Mouse (Mus musculus) heart, adult 2 months (tissue): Measurements from ENCODE around the gene Prmt1. TPM values are rescaled to one million over a fixed set of nuclear protein-coding genes. Genes with fewer than 3 reads are reported as not detected.
A peak's percentile ranks its signal among the peaks of the same experiment; 100 is the strongest.

Source experiments
- DNase-seq, 2 experiments: peaks; one replicate each; pipeline ENCODE4 v3.0.0; 2021
- H3K27ac ChIP-seq: fragments of 200-600 bp; 2 replicates; pipeline ENCODE4 v1.8.1; 2022
- H3K27me3 ChIP-seq: fragments of 200-500 bp; 2 replicates; pipeline ENCODE4 v1.6.1; 2012; ENCODE audit warnings: mild to moderate bottlenecking, low read length, inconsistent platforms, mixed read lengths; ENCODE audit not compliant: control insufficient read depth, insufficient read depth
- H3K36me3 ChIP-seq: fragments of 200-500 bp; 2 replicates; pipeline ENCODE4 v1.6.1; 2012; ENCODE audit warnings: low read length, inconsistent platforms; ENCODE audit not compliant: control insufficient read depth, insufficient read depth
- H3K4me1 ChIP-seq: fragments of 200-500 bp; 2 replicates; pipeline ENCODE4 v1.6.1; 2011; ENCODE audit warnings: low read length; ENCODE audit not compliant: control insufficient read depth, insufficient read depth
- H3K4me3 ChIP-seq: fragments of 200-600 bp; 2 replicates; pipeline ENCODE4 v1.8.1; 2022
- H3K79me2 ChIP-seq: fragments of 200-500 bp; replicated peaks from 2 replicates; pipeline ENCODE4 v1.6.1; 2012; ENCODE audit warnings: mild to moderate bottlenecking, inconsistent platforms, low read length, moderate library complexity, mixed read lengths; ENCODE audit not compliant: control insufficient read depth, insufficient read depth
- H3K9ac ChIP-seq: fragments of 200-500 bp; 2 replicates; pipeline ENCODE4 v1.6.1; 2012; ENCODE audit warnings: low read depth, mild to moderate bottlenecking, control low read depth, inconsistent platforms, low read length, mixed read lengths
- CTCF ChIP-seq: fragments of 200-600 bp; IDR thresholded peaks from 2 replicates; pipeline ENCODE4 v1.8.1; 2022; ENCODE audit warnings: antibody characterized with exemption, mild to moderate bottlenecking, moderate library complexity
- EP300 ChIP-seq: fragments of 200-500 bp; IDR thresholded peaks from 2 replicates; pipeline ENCODE4 v1.6.1; 2011; ENCODE audit warnings: low read depth, low read length, control low read depth; ENCODE audit not compliant: insufficient read depth
- POLR2A ChIP-seq: fragments of 200-500 bp; IDR thresholded peaks from 2 replicates; pipeline ENCODE4 v1.6.1; 2011; ENCODE audit warnings: mild to moderate bottlenecking, low read depth, low read length, control low read depth; ENCODE audit not compliant: insufficient read depth
- WGBS: fragments of 180-500 bp; shearing (Covaris S2); methylation state at CpG from one replicate; pipeline ENCODE4 v1.1.7; 2018; 5-methylcytosine and 5-hydroxymethylcytosine counted together
- intact Hi-C: fragments of 180-260 bp; cut with DNase I; formaldehyde crosslinking; loops from one replicate; pipeline ENCODE4 v1.15.1; 2025
- long read RNA-seq: library from polyadenylated mRNA; stranded (forward); transcript quantifications from one replicate; pipeline ENCODE4 v2.0.0, GENCODE M21; 2021
- polyA plus RNA-seq: library from polyadenylated mRNA; depleted of rRNA; stranded (reverse); fragments of >200 nt; gene quantifications from 2 replicates; pipeline ENCODE4 v1.2.3, GENCODE M21; 2012; rRNA removed
- total RNA-seq, 2 experiments: library from RNA; stranded (reverse); gene quantifications; 2 replicates each; pipeline ENCODE4 v1.2.3; 2021

The Prmt1 gene
- total RNA-seq (10 to 100 TPM; 85.4 to 98.0 TPM), polyA plus RNA-seq (96.7 and 139 TPM in 2 replicates)
- long read RNA-seq, transcript Prmt1-203 (10 exons, 2,147 nt), result major isoform, 9 of 17 reads
- long read RNA-seq, partial matches to known transcripts, result 3 of 17 reads
- long read RNA-seq, other reads (novel, unspliced or antisense), result 2 of 17 reads

DNA sequence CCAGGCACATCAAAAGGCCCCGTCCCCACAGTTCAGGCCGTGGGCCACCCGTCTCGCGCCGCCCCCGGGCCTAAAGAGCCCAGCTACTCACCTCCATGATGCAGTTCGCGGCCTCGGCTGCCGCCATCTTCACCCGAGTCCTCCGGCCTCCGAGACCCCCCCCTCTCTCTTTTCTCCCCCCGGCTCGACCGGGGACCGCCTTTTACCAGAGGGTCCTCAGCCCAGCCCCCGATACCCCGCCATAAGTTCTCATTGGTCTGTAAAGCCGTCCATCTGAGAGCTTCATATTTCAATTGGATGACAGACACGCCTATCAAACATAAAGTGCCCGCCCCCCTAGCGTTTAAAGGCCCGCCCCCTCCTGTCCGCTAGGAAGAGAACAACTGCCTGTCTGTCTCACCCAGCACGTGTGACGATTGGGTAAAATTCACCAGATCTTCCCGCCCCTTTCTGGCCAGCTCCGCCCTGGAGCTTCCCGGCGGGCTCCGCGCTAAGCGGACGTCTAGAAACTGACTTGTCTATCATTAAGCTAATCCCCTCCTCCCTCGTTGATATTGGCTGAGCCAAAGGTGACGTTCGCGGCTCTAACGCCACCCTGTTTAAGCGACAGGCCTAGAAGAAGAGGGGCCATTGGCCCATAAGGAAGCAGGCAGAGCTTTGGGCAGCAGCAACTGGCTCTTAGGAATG lies at the start of gene Prmt1:
Gene Prmt1, minus strand, starts transcription at position 377 of the 687 bp plus-strand sequence.
- TF ChIP-seq CTCF, result no peak
- peak; percentile 72 for TF ChIP-seq POLR2A
- 0 out of 2 replicates have a peak, but pooled peaks have one; percentile 54 for TF ChIP-seq EP300
- WGBS, result under 1% methylated on average over 42 of the region's 42 CpGs
- DNase-seq, result peak; percentile 97 to 100
- no peaks in the 10 kb centered on the region for H3K27me3 ChIP-seq
- peaks cover 7% of the 10 kb centered on the region for H3K4me1 ChIP-seq
- no peaks in the 10 kb centered on the region for H3K36me3 ChIP-seq
- intact Hi-C loops, result loop anchor here (5.0 kb wide), 1 partner anchor 66 kb away; the partner anchor contains the start of gene Prr12
- peak within 1 kb of the TSS; percentile 100 for H3K4me3 ChIP-seq
- peak within 1 kb of the TSS; percentile 94 for H3K27ac ChIP-seq
- H3K9ac ChIP-seq, result peak within 1 kb of the TSS; percentile 92
- peaks cover 3% of the 10 kb centered on the region for H3K79me2 ChIP-seq

GRCm38 (mm10) chr7:45035631-45036030 lies 49.3 kb upstream of the Prmt1 start:
- Histone ChIP-seq H3K36me3 (no peaks in the 10 kb centered on the region), H3K4me3 (no peak overlapping the region), H3K79me2 (peaks cover 2% of the 10 kb centered on the region; the same call in 1 of the 2 replicates), H3K27me3 (no peaks in the 10 kb centered on the region), H3K27ac (no peak overlapping the region), H3K9ac (no peak overlapping the region), H3K4me1 (no peaks in the 10 kb centered on the region)
- no peak for TF ChIP-seq POLR2A
- no peak for TF ChIP-seq CTCF
- no peak for TF ChIP-seq EP300
- WGBS, result 77% methylated on average over 3 of the region's 3 CpGs
- DNase-seq, result no peak
- intact Hi-C loops, result no loop called here

DNA sequence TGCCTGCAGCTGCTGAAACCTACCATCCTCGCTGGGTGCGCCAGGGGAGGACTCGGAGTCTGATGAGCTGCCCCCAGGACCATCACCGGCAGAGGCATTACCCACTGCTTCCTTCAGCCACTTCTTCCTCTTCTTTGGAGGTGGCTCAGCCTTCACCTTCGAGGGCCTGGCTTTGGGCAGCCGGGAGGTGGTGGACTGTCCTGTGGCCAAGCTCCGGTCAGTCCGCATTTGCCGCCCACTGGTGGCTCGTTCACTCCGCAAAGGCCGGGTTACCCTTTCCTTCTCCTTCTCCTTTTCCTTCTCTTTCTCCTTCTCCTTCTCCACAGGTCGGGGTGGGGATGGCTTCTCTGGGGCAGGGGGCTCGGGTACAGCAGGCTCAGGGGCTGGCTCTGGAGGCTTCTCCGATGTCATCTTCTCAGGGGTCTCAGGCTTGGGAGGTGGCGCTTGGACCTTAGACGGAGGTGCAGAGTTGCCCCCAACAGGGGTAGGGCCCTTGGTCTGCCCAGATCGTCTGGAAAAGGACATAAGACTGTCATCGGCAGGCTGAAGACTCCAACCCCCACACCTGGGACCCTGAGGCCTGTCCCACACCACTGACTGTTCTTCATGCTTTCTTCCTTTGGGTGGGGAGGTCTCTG lies 47.5 kb upstream of the Prmt1 start:
- Histone ChIP-seq H3K27ac (no peak overlapping the region), H3K4me3 (no peak overlapping the region), H3K79me2 (peaks cover 2% of the 10 kb centered on the region; the same call in 1 of the 2 replicates), H3K9ac (no peak overlapping the region), H3K27me3 (no peaks in the 10 kb centered on the region), H3K4me1 (no peaks in the 10 kb centered on the region), H3K36me3 (no peaks in the 10 kb centered on the region)
- intact Hi-C loops, result no loop called here
- TF ChIP-seq POLR2A, result no peak
- TF ChIP-seq CTCF, result no peak
- TF ChIP-seq EP300, result no peak
- peak in 1 of 2 experiments; percentile 2 for DNase-seq
- 93% methylated on average over 19 of the region's 19 CpGs for WGBS

GRCm38 (mm10) chr7:45030857-45031256 lies 44.5 kb upstream of the Prmt1 start:
- WGBS, result 95% methylated on average over 8 of the region's 8 CpGs
- no peak overlapping the region for H3K27ac ChIP-seq
- intact Hi-C loops, result loop anchor here (2.0 kb wide), 1 partner anchor 20 kb away; no protein-coding TSS in a partner anchor
- no peaks in the 10 kb centered on the region for H3K79me2 ChIP-seq
- TF ChIP-seq POLR2A (no peak), CTCF (no peak)
- no peak for DNase-seq
- no peaks in the 10 kb centered on the region for H3K27me3 ChIP-seq
- H3K4me1 ChIP-seq, result no peaks in the 10 kb centered on the region; the same call in 1 of the 2 replicates
- no peak overlapping the region for H3K4me3 ChIP-seq
- no peak overlapping the region for H3K9ac ChIP-seq
- no peaks in the 10 kb centered on the region for H3K36me3 ChIP-seq

DNA sequence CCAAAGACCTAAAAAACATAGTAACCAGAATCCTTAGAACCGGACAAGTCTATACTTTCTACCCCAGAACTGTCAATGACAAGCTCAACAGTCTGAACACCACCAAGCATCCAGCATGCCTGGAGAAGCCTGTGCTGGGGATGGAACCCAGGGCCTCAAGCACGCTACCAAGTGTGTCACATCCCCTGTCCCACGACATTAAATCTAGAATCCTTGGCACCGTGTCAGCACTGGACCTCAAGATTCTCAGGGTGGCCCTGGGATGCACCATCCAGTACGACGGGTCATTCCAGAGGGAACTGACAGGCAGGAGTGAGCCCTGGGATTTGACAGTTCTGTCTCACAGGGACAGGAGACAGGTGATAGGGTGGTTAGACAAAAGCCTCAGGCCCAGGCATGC lies 43.6 kb upstream of the Prmt1 start:
- TF ChIP-seq CTCF, result no peak
- no peak for TF ChIP-seq POLR2A
- no peak for TF ChIP-seq EP300
- WGBS, result 85% methylated on average over 6 of the region's 6 CpGs
- Histone ChIP-seq H3K4me1 (peaks cover 4% of the 10 kb centered on the region), H3K79me2 (no peaks in the 10 kb centered on the region), H3K27ac (no peak overlapping the region), H3K4me3 (no peak overlapping the region), H3K9ac (no peak overlapping the region), H3K27me3 (no peaks in the 10 kb centered on the region), H3K36me3 (no peaks in the 10 kb centered on the region)
- DNase-seq, result no peak
- intact Hi-C loops, result loop anchor here (2.0 kb wide), 1 partner anchor 21 kb away; no protein-coding TSS in a partner anchor

DNA sequence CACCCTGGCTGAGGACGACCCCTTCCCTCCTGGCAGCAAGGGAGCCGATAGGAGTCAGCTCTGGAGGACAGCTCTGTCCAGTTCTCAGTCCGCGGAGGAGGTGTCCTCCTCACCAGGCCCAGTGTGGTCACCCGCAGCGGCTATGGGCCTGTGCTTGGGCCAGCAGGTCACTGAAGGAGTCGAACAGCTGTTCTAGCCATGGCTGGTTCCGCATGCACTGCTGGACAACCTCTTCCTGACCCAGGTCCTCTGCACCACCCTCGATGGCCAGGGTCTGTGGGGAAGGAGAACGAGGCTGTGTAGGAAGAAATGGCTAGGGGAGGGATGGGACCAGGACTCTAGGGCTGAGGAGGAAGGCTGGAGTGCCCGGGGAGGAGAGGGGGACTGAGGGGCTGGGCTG lies 42.0 kb upstream of the Prmt1 start:
- Histone ChIP-seq H3K27me3 (no peaks in the 10 kb centered on the region), H3K4me3 (no peak overlapping the region), H3K27ac (no peak overlapping the region), H3K79me2 (no peaks in the 10 kb centered on the region), H3K36me3 (no peaks in the 10 kb centered on the region), H3K9ac (no peak overlapping the region), H3K4me1 (peaks cover 4% of the 10 kb centered on the region)
- peak in 1 of 2 experiments; percentile 2 for DNase-seq
- intact Hi-C loops, result no loop called here
- TF ChIP-seq EP300, result no peak
- TF ChIP-seq CTCF, result no peak
- no peak for TF ChIP-seq POLR2A
- WGBS, result 87% methylated on average over 11 of the region's 11 CpGs
